Mouse (Mus musculus) CH12.LX (cell line): Measurements from ENCODE around the gene Sec24d. TPM values are rescaled to one million over a fixed set of nuclear protein-coding genes. Genes with fewer than 3 reads are reported as not detected.
A peak's percentile ranks its signal among the peaks of the same experiment; 100 is the strongest.

Source experiments
- DNase-seq: peaks from one replicate; pipeline ENCODE4 v3.0.0-alpha.2; 2013; ENCODE audit errors: extremely low read depth
- H3K27ac ChIP-seq: 2 replicates; pipeline ENCODE4 v1.5.1; 2012; ENCODE audit warnings: low read depth, mild to moderate bottlenecking, control low read depth, moderate library complexity; ENCODE audit not compliant: insufficient read depth
- H3K27me3 ChIP-seq: replicated peaks from 2 replicates; pipeline ENCODE3; 2012; ENCODE audit warnings: inconsistent platforms
- H3K36me3 ChIP-seq, 2 experiments: replicated peaks in 1 of 2; 2 replicates each; pipeline versions ENCODE3 to v1.6.1; 2012; ENCODE audit warnings: inconsistent platforms in 1 of 2, low read length in 1 of 2, mild to moderate bottlenecking in 1 of 2, mixed read lengths in 1 of 2, moderate library complexity in 1 of 2; ENCODE audit not compliant: control insufficient read depth in 1 of 2, insufficient read depth in 1 of 2
- H3K4me1 ChIP-seq, 2 experiments: 2 replicates each; pipeline ENCODE4 v1.6.1; 2012; ENCODE audit warnings: inconsistent platforms in 1 of 2, moderate library complexity in 1 of 2; ENCODE audit not compliant: insufficient read depth in 2 of 2, control insufficient read depth in 1 of 2
- H3K4me2 ChIP-seq: 2 replicates; pipeline ENCODE4 v1.6.1; 2012; ENCODE audit warnings: low read depth, mild to moderate bottlenecking, control low read depth; ENCODE audit not compliant: poor library complexity, insufficient read depth, severe bottlenecking
- H3K4me3 ChIP-seq, 3 experiments: fragments of 150-350 bp in 1 of 3; sonication (generic) in 1 of 3; replicated peaks in 1 of 3; 2 replicates each; pipeline versions ENCODE3 to v1.5.1; 2011 to 2012; ENCODE audit warnings: low read depth in 2 of 3, low read length in 2 of 3, mild to moderate bottlenecking in 2 of 3, moderate library complexity in 2 of 3, control low read depth in 1 of 3, improper control_type of control experiment in 1 of 3, inconsistent platforms in 1 of 3, mixed read lengths in 1 of 3; ENCODE audit not compliant: poor library complexity in 1 of 3
- H3K79me2 ChIP-seq: replicated peaks from 2 replicates; pipeline ENCODE4 v1.6.1; 2012; ENCODE audit warnings: mild to moderate bottlenecking, moderate library complexity; ENCODE audit not compliant: control insufficient read depth, poor library complexity, insufficient read depth, severe bottlenecking; ENCODE audit errors: extremely low read depth
- H3K9ac ChIP-seq: 2 replicates; pipeline ENCODE4 v1.6.1; 2012; ENCODE audit warnings: low read depth, mild to moderate bottlenecking, control low read depth, moderate library complexity; ENCODE audit not compliant: insufficient read depth
- H3K9me3 ChIP-seq: replicated peaks from 2 replicates; pipeline ENCODE3; 2012; ENCODE audit warnings: low read length, inconsistent platforms, mixed read lengths
- ELF1 ChIP-seq: IDR thresholded peaks from 2 replicates; pipeline ENCODE4 v1.6.1; 2014; ENCODE audit warnings: low read depth, mild to moderate bottlenecking, inconsistent platforms, low read length, improper control_type of control experiment
- ETS1 ChIP-seq: conservative IDR thresholded peaks from 2 replicates; pipeline ENCODE4 v1.6.1; 2012; ENCODE audit warnings: low read depth, mild to moderate bottlenecking, inconsistent platforms, low read length, improper control_type of control experiment, moderate library complexity
- GABPA ChIP-seq: IDR thresholded peaks from 2 replicates; pipeline ENCODE4 v1.6.1; 2012; ENCODE audit warnings: low read depth, low read length, improper control_type of control experiment, inconsistent platforms; ENCODE audit not compliant: insufficient replicate concordance
- IRF4 ChIP-seq: IDR thresholded peaks from 2 replicates; pipeline ENCODE4 v1.6.1; 2014; ENCODE audit warnings: low read depth, mild to moderate bottlenecking, inconsistent platforms, low read length, improper control_type of control experiment
- MAFK ChIP-seq: IDR thresholded peaks from 2 replicates; pipeline ENCODE4 v1.6.1; 2011; ENCODE audit warnings: low read length, improper control_type of control experiment; ENCODE audit not compliant: insufficient replicate concordance
- MAZ ChIP-seq: IDR thresholded peaks from 2 replicates; pipeline ENCODE4 v1.6.1; 2012; ENCODE audit warnings: low read depth, mild to moderate bottlenecking, inconsistent platforms, low read length, improper control_type of control experiment, moderate library complexity
- MXI1 ChIP-seq: IDR thresholded peaks from 2 replicates; pipeline ENCODE4 v1.6.1; 2011; ENCODE audit warnings: mild to moderate bottlenecking, low read depth, low read length, improper control_type of control experiment
- NELFE ChIP-seq: IDR thresholded peaks from 2 replicates; pipeline ENCODE4 v1.6.1; 2011; ENCODE audit warnings: low read depth, low read length, improper control_type of control experiment
- NRF1 ChIP-seq: IDR thresholded peaks from 2 replicates; pipeline ENCODE4 v1.6.1; 2014; ENCODE audit warnings: low read depth, mild to moderate bottlenecking, inconsistent platforms, low read length, improper control_type of control experiment, moderate library complexity
- POLR2A ChIP-seq: IDR thresholded peaks from 2 replicates; pipeline ENCODE4 v1.6.1; 2011; ENCODE audit warnings: low read depth, mild to moderate bottlenecking, improper control_type of control experiment, low read length
- POLR2AphosphoS2 ChIP-seq: IDR thresholded peaks from 2 replicates; pipeline ENCODE4 v1.6.1; 2011; ENCODE audit warnings: low read depth, low read length, improper control_type of control experiment
- TCF12 ChIP-seq: IDR thresholded peaks from 2 replicates; pipeline ENCODE4 v1.6.1; 2014; ENCODE audit warnings: low read depth, mild to moderate bottlenecking, inconsistent platforms, low read length, improper control_type of control experiment
- dilution Hi-C: fragments of 300-500 bp; cut with MboI; formaldehyde crosslinking; loops from 2 replicates; pipeline ENCODE4 v1.14.3; 2020; ENCODE audit warnings: low sequenced_read_pairs; ENCODE audit not compliant: extremely low pct_unique_long_range_greater_than_20kb, extremely low pct_ligation_motif_present
- in situ Hi-C: fragments of 300-500 bp; cut with MboI; formaldehyde crosslinking; loops from 3 replicates; pipeline ENCODE4 v1.14.3; 2019; ENCODE audit warnings: low sequenced_read_pairs, low pct_ligation_motif_present, low pct_unique_long_range_greater_than_20kb, mixed read lengths
- polyA plus RNA-seq: library from polyadenylated mRNA; unstranded; fragments of >175 nt; gene quantifications from 2 replicates; pipeline ENCODE4 v1.2.1, GENCODE M21; 2012; ENCODE audit warnings: low read depth; ENCODE audit not compliant: insufficient read length
- total RNA-seq, 2 experiments: library from RNA; depleted of rRNA; stranded (reverse); fragments of 300-350 nt in 1 of 2; fragments of >200 nt in 1 of 2; gene quantifications; 2 replicates each; pipeline ENCODE4 v1.2.3; 2012 to 2014

Sec24d gene
- 33.1 and 37.1 TPM in 2 replicates for total RNA-seq (2012; rRNA removed)
- 45.8 and 50.9 TPM in 2 replicates for total RNA-seq (2014; rRNA removed)
- polyA plus RNA-seq: 51.4 and 51.7 TPM in 2 replicates

DNA sequence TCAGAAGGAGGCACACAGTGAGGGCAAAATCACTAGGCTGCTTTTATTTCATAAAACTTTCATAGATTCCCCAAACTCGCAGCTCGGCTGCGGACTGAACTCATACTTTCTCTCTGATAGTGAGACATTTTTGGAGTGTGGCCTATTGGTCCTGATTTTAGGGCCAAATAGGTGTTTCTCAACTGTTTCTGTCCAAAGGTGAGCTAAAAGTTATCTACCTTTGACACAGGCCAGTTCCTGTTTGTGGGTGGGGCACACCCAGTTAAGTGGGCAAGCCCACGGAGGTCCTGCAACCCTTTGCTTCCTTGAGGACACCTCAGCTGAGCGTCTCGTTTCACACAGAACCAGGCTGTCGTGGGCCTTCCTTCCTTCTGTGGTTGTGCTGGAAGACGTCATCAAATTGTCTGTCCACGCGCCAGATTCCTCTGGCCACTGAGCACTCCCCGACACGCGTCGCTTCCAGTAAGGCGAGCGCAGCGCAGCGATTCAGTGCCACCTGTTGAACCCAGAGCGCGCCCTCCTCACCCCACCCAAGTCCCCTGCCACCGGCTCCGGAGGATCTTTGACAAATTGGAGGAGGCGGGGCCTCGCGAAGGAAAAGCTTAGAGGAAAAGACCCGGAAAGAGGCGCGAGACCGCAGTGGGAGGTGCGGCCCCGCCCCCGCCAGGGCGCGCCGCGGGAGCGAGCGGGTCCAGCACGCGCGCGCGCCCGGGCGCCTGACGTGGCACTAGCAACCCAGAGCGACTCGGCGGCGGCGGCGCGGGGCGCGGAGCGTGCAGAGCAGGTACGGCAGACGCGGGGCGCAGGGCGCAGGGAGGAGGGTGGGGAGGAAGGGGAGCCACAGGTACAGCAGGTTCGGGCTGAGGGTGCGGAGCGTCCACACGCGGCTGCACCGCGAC, at the start of gene Sec24d:
Gene Sec24d (plus strand): TSS at position 703 of the 899 bp plus-strand sequence.
- H3K9me3 ChIP-seq: no peaks in the 10 kb centered on the region
- peaks cover 16% of the 10 kb centered on the region; the same call in 1 of the 2 replicates for H3K79me2 ChIP-seq
- peak within 1 kb of the TSS; percentile 61 for H3K9ac ChIP-seq
- in situ Hi-C loops (no loop called here), dilution Hi-C loops (no loop called here)
- H3K4me3 ChIP-seq: peak within 1 kb of the TSS; percentile 74 to 92 (median 81)
- TF ChIP-seq NELFE (peak; percentile 59), POLR2AphosphoS2 (no peak), IRF4 (0 out of 2 replicates have a peak, but pooled peaks have one; percentile 5), ELF1 (peak; percentile 76), ETS1 (0 out of 2 replicates have a peak, but pooled peaks have one; percentile 13), MAZ (no peak), NRF1 (peak; percentile 64), MXI1 (peak; percentile 79), POLR2A (peak; percentile 62), TCF12 (peak; percentile 40; the same call in 1 of the 2 replicates)
- H3K27me3 ChIP-seq: no peaks in the 10 kb centered on the region
- H3K36me3 ChIP-seq: peaks cover 18 to 25% of the 10 kb centered on the region in 2 experiments
- peak within 1 kb of the TSS; percentile 82; the same call in 1 of the 2 replicates for H3K4me2 ChIP-seq
- peaks cover 3 to 25% of the 10 kb centered on the region in 2 experiments; a peak in 3 of 4 replicates for H3K4me1 ChIP-seq
- DNase-seq: peak; percentile 76
- 0 out of 2 replicates have a peak within 1 kb of the TSS, but pooled peaks have one; percentile 17 for H3K27ac ChIP-seq

DNA sequence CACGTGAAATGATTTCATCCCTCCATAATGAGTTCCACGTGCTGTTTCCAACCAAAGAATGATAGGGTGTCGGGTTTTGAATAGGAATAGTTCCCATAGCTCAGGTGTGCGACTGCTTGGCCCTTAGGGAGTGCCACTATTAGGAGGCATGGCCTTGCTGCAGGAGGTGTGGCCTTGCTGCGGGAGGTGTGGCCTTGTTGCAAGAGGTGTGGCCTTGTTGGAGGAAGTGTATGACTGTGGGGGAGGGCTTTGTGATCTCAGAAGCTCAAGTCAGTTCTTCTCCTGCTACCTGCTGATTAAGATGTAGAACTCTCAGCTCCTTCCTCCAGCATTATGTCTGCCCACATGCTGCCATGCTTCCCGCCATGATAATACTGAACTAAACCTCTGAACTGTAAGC, 48.6 kb upstream of the Sec24d start:
- H3K9me3 ChIP-seq: no peaks in the 10 kb centered on the region
- peak overlapping the region; percentile 44; the same call in 1 of the 2 replicates for H3K4me2 ChIP-seq
- DNase-seq: peak; percentile 63
- H3K36me3 ChIP-seq: no peaks in the 10 kb centered on the region
- H3K4me3 ChIP-seq: no peak overlapping the region
- H3K27ac ChIP-seq: no peak overlapping the region
- no peaks in the 10 kb centered on the region for H3K79me2 ChIP-seq
- TF ChIP-seq MAFK (no peak), GABPA (no peak), POLR2A (peak; percentile 40)
- dilution Hi-C loops: no loop called here
- H3K9ac ChIP-seq: no peak overlapping the region
- in situ Hi-C loops: no loop called here
- no peaks in the 10 kb centered on the region for H3K27me3 ChIP-seq
- peaks cover 6 to 10% of the 10 kb centered on the region in 2 experiments; a peak in 2 of 4 replicates for H3K4me1 ChIP-seq
